Mouse (Mus musculus) myocyte (in vitro differentiated cells): ENCODE measurements around the gene Limch1.

Experiments
- E2F4 ChIP-seq: IDR thresholded peaks from one replicate; pipeline ENCODE4 v1.6.1; 2011; ENCODE audit warnings: mild to moderate bottlenecking, control low read depth, moderate library complexity; ENCODE audit not compliant: insufficient read depth
- MAX ChIP-seq: IDR thresholded peaks from one replicate; pipeline ENCODE4 v1.6.1; 2011; ENCODE audit warnings: low read depth, mild to moderate bottlenecking, control low read depth
- MYOD1 ChIP-seq, 3 experiments: IDR thresholded peaks; one replicate each; pipeline ENCODE4 v1.6.1; 2011; ENCODE audit warnings: control low read depth in 2 of 3, low read depth in 2 of 3, mild to moderate bottlenecking in 2 of 3, moderate library complexity in 1 of 3; ENCODE audit not compliant: insufficient read length in 2 of 3, control insufficient read depth in 1 of 3
- MYOG ChIP-seq, 3 experiments: IDR thresholded peaks; one replicate each; pipeline ENCODE4 v1.6.1; 2011; ENCODE audit warnings: control low read depth in 2 of 3, low read depth in 2 of 3, mild to moderate bottlenecking in 2 of 3; ENCODE audit not compliant: insufficient read length in 2 of 3, control insufficient read depth in 1 of 3, insufficient read depth in 1 of 3
- POLR2A ChIP-seq: IDR thresholded peaks from one replicate; pipeline ENCODE4 v1.6.1; 2011; ENCODE audit warnings: low read depth, mild to moderate bottlenecking, control low read depth, moderate library complexity; ENCODE audit not compliant: insufficient read length
- REST ChIP-seq: IDR thresholded peaks from one replicate; pipeline ENCODE4 v1.6.1; 2011; ENCODE audit warnings: mild to moderate bottlenecking, control low read depth, moderate library complexity; ENCODE audit not compliant: insufficient read depth, insufficient read length
- TCF12 ChIP-seq: IDR thresholded peaks from one replicate; pipeline ENCODE4 v1.6.1; 2011; ENCODE audit warnings: mild to moderate bottlenecking, control low read depth; ENCODE audit not compliant: poor library complexity, insufficient read depth, severe bottlenecking
- USF1 ChIP-seq: IDR thresholded peaks from one replicate; pipeline ENCODE4 v1.6.1; 2011; ENCODE audit warnings: low read depth, mild to moderate bottlenecking, control low read depth, moderate library complexity

DNA sequence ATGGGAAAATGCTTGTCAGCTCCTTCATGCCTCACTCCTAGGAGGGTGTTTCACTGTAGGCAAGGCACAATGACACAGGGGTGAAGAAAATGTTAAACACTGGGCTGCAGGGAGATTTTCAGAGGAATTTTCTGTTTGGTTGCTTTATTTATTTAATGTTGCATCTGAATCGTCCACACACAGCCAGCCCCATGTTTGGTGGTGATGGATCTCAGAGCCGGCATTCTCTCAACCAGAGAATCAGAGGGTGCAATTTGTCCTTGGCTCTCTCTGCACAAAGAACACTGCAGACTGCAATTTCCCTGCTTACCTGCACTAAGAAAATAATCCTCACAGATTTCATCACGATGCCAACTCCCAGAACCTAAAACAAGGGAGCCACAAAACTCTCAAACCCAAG is 357.4 kb downstream of the Limch1 start:
- TF ChIP-seq POLR2A (no peak), REST (no peak), MAX (no peak), USF1 (no peak), MYOD1 (IDR thresholded peaks at IDR 0.05; ENCODE audit: control insufficient read depth in 1 of 3, insufficient read length in 2 of 3, low read depth in 2 of 3) (no peak), MYOG (IDR thresholded peaks at IDR 0.05; ENCODE audit: control insufficient read depth in 1 of 3, insufficient read depth in 1 of 3, insufficient read length in 2 of 3, low read depth in 2 of 3) (no peak), TCF12 (no peak), E2F4 (no peak)
